Mouse (Mus musculus) limb, embryonic 14.5 days (tissue): ENCODE measurements around the gene Fgfr2. TPM values are rescaled to one million over a fixed set of nuclear protein-coding genes. Genes with fewer than 3 reads are reported as not detected.

Experiments used
- ATAC-seq: fragments of 200-750 bp; cut with Nextera tagmentation; 2 replicates; pipeline ENCODE4 v1.8.0; 2017; ENCODE audit warnings: low read depth, moderate number of reproducible peaks, moderate TSS enrichment; ENCODE audit not compliant: low FRiP score
- DNase-seq: peaks from one replicate; pipeline ENCODE4 v3.0.0-alpha.2; 2015; ENCODE audit warnings: low spot score
- H3K27ac ChIP-seq: fragments of 300-500 bp; sonication (generic); replicated peaks from 2 replicates; pipeline ENCODE4 v1.5.1; 2014; ENCODE audit warnings: low read depth, mild to moderate bottlenecking, low read length, moderate library complexity, mixed read lengths
- H3K27me3 ChIP-seq: fragments of 300-500 bp; sonication (generic); 2 replicates; pipeline ENCODE4 v1.6.1; 2014; ENCODE audit warnings: low read length, mixed read lengths; ENCODE audit not compliant: control insufficient read depth, insufficient read depth
- H3K36me3 ChIP-seq: fragments of 300-500 bp; sonication (generic); 2 replicates; pipeline ENCODE4 v1.6.1; 2014; ENCODE audit warnings: mild to moderate bottlenecking, low read length, moderate library complexity, mixed read lengths; ENCODE audit not compliant: control insufficient read depth, insufficient read depth
- H3K4me1 ChIP-seq: fragments of 300-500 bp; sonication (generic); 2 replicates; pipeline ENCODE4 v1.6.1; 2014; ENCODE audit warnings: antibody characterized with exemption, low read length, mixed read lengths; ENCODE audit not compliant: control insufficient read depth, insufficient read depth
- H3K4me2 ChIP-seq: fragments of 300-500 bp; sonication (generic); replicated peaks from 2 replicates; pipeline ENCODE4 v1.6.1; 2014; ENCODE audit warnings: low read depth, mild to moderate bottlenecking, low read length, moderate library complexity; ENCODE audit not compliant: severe bottlenecking
- H3K4me3 ChIP-seq: fragments of 300-500 bp; sonication (generic); replicated peaks from 2 replicates; pipeline ENCODE4 v1.5.1; 2014; ENCODE audit warnings: low read length
- H3K9ac ChIP-seq: fragments of 300-500 bp; sonication (generic); 2 replicates; pipeline ENCODE4 v1.6.1; 2014; ENCODE audit warnings: mild to moderate bottlenecking, low read depth, low read length, moderate library complexity; ENCODE audit not compliant: severe bottlenecking
- H3K9me3 ChIP-seq: fragments of 300-500 bp; sonication (generic); 2 replicates; pipeline ENCODE4 v1.6.1; 2016; ENCODE audit warnings: low read length; ENCODE audit not compliant: control insufficient read depth
- POLR2A ChIP-seq: fragments of 200-500 bp; IDR thresholded peaks from 2 replicates; pipeline ENCODE4 v1.8.0; 2012; ENCODE audit warnings: inconsistent platforms, mild to moderate bottlenecking, moderate library complexity, borderline replicate concordance; ENCODE audit not compliant: insufficient read depth, insufficient read length; ENCODE audit errors: extremely low read depth
- whole genome bisulfite sequencing: fragments of 180-500 bp; shearing (Covaris S2); extraction: QIAGEN DNeasy Blood & Tissue Kit; methylation state at CpG from one replicate; pipeline ENCODE4 v1.1.7; 2014; 5-methylcytosine and 5-hydroxymethylcytosine counted together
- polyA plus RNA-seq, 2 experiments: library from polyadenylated mRNA; depleted of rRNA in 1 of 2; stranded (reverse) in 1 of 2; unstranded in 1 of 2; fragments of >200 nt; fragmentation: Nextera tagmentation in 1 of 2; extraction: Ambion mirVana in 1 of 2; gene quantifications; 2 replicates each; pipeline versions ENCODE4 v1.2.1 to v1.2.3; 2012 to 2014

Fgfr2 gene
- polyA plus RNA-seq, 2 experiments, result 131 to 133 TPM

- H3K9ac ChIP-seq, result no peak overlapping the region
- no peak overlapping the region for H3K4me2 ChIP-seq
- DNase-seq (no peak), ATAC-seq (no peak)
- WGBS, result 64% methylated on average over 6 of the region's 6 CpGs
- no peak overlapping the region for H3K27ac ChIP-seq
- H3K27me3 ChIP-seq, result no peaks in the 10 kb centered on the region
- H3K4me3 ChIP-seq, result no peak overlapping the region
- H3K4me1 ChIP-seq, result peaks cover 9% of the 10 kb centered on the region
- peaks cover 12% of the 10 kb centered on the region; the same call in 1 of the 2 replicates for H3K36me3 ChIP-seq
- no peak for TF ChIP-seq POLR2A
- H3K9me3 ChIP-seq, result no peaks in the 10 kb centered on the region
These were observed 391.6 kb downstream of the Fgfr2 start for GRCm38 (mm10) chr7:132731558-132731957.

- 83% methylated on average over 7 of the region's 7 CpGs for WGBS
- Histone ChIP-seq H3K9ac (no peak overlapping the region), H3K4me1 (peaks cover 2% of the 10 kb centered on the region; the same call in 1 of the 2 replicates), H3K4me3 (no peak overlapping the region), H3K27ac (no peak overlapping the region), H3K9me3 (no peaks in the 10 kb centered on the region), H3K36me3 (peaks cover 12% of the 10 kb centered on the region; the same call in 1 of the 2 replicates), H3K4me2 (no peak overlapping the region), H3K27me3 (no peaks in the 10 kb centered on the region)
- DNase-seq, result no peak
- no peak for TF ChIP-seq POLR2A
- ATAC-seq, result no peak
These were observed 392.6 kb downstream of the Fgfr2 start for GRCm38 (mm10) chr7:132730510-132730909.

GRCm38 (mm10) chr7:132729093-132729831 lies 393.9 kb downstream of the Fgfr2 start:
- Histone ChIP-seq H3K9me3 (no peaks in the 10 kb centered on the region), H3K27ac (no peak overlapping the region), H3K9ac (no peak overlapping the region), H3K27me3 (no peaks in the 10 kb centered on the region), H3K4me1 (no peaks in the 10 kb centered on the region), H3K4me2 (no peak overlapping the region), H3K4me3 (no peak overlapping the region), H3K36me3 (peaks cover 6% of the 10 kb centered on the region; the same call in 1 of the 2 replicates)
- DNase-seq, result no peak
- whole genome bisulfite sequencing, result 66% methylated on average over 4 of the region's 4 CpGs
- TF ChIP-seq POLR2A, result no peak
- ATAC-seq, result no peak

- H3K27ac ChIP-seq, result peak overlapping the region; percentile 59
These were observed 396.9 kb downstream of the Fgfr2 start for GRCm38 (mm10) chr7:132726106-132726861.

GRCm38 (mm10) chr7:132724501-132725062 lies 398.6 kb downstream of the Fgfr2 start:
- H3K27ac ChIP-seq, result no peak overlapping the region
- no peaks in the 10 kb centered on the region for H3K36me3 ChIP-seq
- H3K27me3 ChIP-seq, result no peaks in the 10 kb centered on the region
- H3K9ac ChIP-seq, result no peak overlapping the region
- DNase-seq, result no peak
- no peaks in the 10 kb centered on the region for H3K9me3 ChIP-seq
- H3K4me3 ChIP-seq, result no peak overlapping the region
- no peak for ATAC-seq
- no peak overlapping the region for H3K4me2 ChIP-seq
- no peaks in the 10 kb centered on the region for H3K4me1 ChIP-seq
- TF ChIP-seq POLR2A, result no peak
- WGBS, result 87% methylated on average over 5 of the region's 5 CpGs

More at GRCm38 (mm10) chr7:132726106-132726861, 396.9 kb downstream of the Fgfr2 start:
- Histone ChIP-seq H3K27me3 (no peaks in the 10 kb centered on the region), H3K36me3 (peaks cover 4% of the 10 kb centered on the region; the same call in 1 of the 2 replicates), H3K9me3 (no peaks in the 10 kb centered on the region), H3K4me2 (no peak overlapping the region), H3K4me3 (no peak overlapping the region), H3K4me1 (no peaks in the 10 kb centered on the region), H3K9ac (no peak overlapping the region)
- 58% methylated on average over 13 of the region's 13 CpGs for WGBS
- peak; percentile 12 for DNase-seq
- peak; percentile 73 for ATAC-seq
- TF ChIP-seq POLR2A, result no peak
